Mouse (Mus musculus) right cerebral cortex, postnatal 25 days (tissue): ENCODE results near the gene Arhgap21.

Experiments
- DNase-seq: peaks from one replicate; pipeline ENCODE4 v3.0.0; 2022

Arhgap21 gene

GRCm38 (mm10) chr2:20888751-20889150 lies 79.9 kb downstream of the Arhgap21 start:
- no peak for DNase-seq

- DNase-seq: no peak
Observed at GRCm38 (mm10) chr2:20883288-20883687, 85.4 kb downstream of the Arhgap21 start.

GRCm38 (mm10) chr2:20879877-20880605 lies 88.6 kb downstream of the Arhgap21 start:
- no peak for DNase-seq

GRCm38 (mm10) chr2:20874621-20875020 lies 94.1 kb downstream of the Arhgap21 start:
- DNase-seq: no peak

GRCm38 (mm10) chr2:20869212-20869965 lies 99.3 kb downstream of the Arhgap21 start:
- DNase-seq: no peak

GRCm38 (mm10) chr2:20868052-20868451 lies 100.6 kb downstream of the Arhgap21 start:
- DNase-seq: no peak

- DNase-seq: no peak
Observed at GRCm38 (mm10) chr2:20865795-20866194, 102.9 kb downstream of the Arhgap21 start.

- no peak for DNase-seq
Observed at GRCm38 (mm10) chr2:20864569-20864968, 104.1 kb downstream of the Arhgap21 start.

GRCm38 (mm10) chr2:20860756-20861155 lies 107.9 kb downstream of the Arhgap21 start:
- DNase-seq: no peak

- no peak for DNase-seq
Observed at GRCm38 (mm10) chr2:20849346-20849745, 119.3 kb downstream of the Arhgap21 start.

GRCm38 (mm10) chr2:20831608-20832406 lies 136.9 kb downstream of the Arhgap21 start:
- no peak for DNase-seq

- no peak for DNase-seq
Observed at GRCm38 (mm10) chr2:20830882-20831281, 137.8 kb downstream of the Arhgap21 start.

GRCm38 (mm10) chr2:20826258-20826657 lies 142.4 kb downstream of the Arhgap21 start:
- no peak for DNase-seq

GRCm38 (mm10) chr2:20818226-20818625 lies 150.5 kb downstream of the Arhgap21 start:
- DNase-seq: no peak

- no peak for DNase-seq
Observed at GRCm38 (mm10) chr2:20813986-20814385, 154.7 kb downstream of the Arhgap21 start.

GRCm38 (mm10) chr2:20811506-20811905 lies 157.2 kb downstream of the Arhgap21 start:
- DNase-seq: peak; percentile 16

GRCm38 (mm10) chr2:20801236-20801890 lies 167.3 kb downstream of the Arhgap21 start:
- no peak for DNase-seq
